Mouse (Mus musculus) macrophage (primary cell): Measurements from ENCODE around the gene Gm7347. TPM values are rescaled to one million over a fixed set of nuclear protein-coding genes. Genes with fewer than 3 reads are reported as not detected.
"Not testable (repeated sequence)": the region's sequence is repeated elsewhere in the genome, so short reads cannot be mapped to it uniquely, and the experiment has no call there.

Experiments used
- H3K27ac ChIP-seq: fragments of 350-480 bp; formaldehyde crosslinking; 2 replicates; pipeline ENCODE4 v1.9.0; 2021
- H3K36me3 ChIP-seq: fragments of 350-480 bp; formaldehyde crosslinking; 2 replicates; pipeline ENCODE4 v1.9.0; 2021; ENCODE audit errors: inconsistent target
- H3K4me3 ChIP-seq: fragments of 350-480 bp; formaldehyde crosslinking; 2 replicates; pipeline ENCODE4 v1.9.0; 2021; ENCODE audit errors: inconsistent target
- H3K79me2 ChIP-seq: fragments of 350-480 bp; formaldehyde crosslinking; 2 replicates; pipeline ENCODE4 v1.9.0; 2021; ENCODE audit errors: inconsistent target
- WGBS: methylation state at CpG from one replicate; pipeline ENCODE4 v1.1.7; 2026; ENCODE audit warnings: inconsistent platforms; ENCODE audit not compliant: missing documents; 5-methylcytosine and 5-hydroxymethylcytosine counted together
- polyA plus RNA-seq: library from polyadenylated mRNA; stranded (reverse); fragments of 250-400 nt; gene quantifications from 3 replicates; pipeline ENCODE4 v1.2.4, GENCODE M21; 2018; ENCODE audit warnings: inconsistent platforms
- total RNA-seq, 78 experiments: library from RNA; depleted of rRNA; stranded (reverse); fragments of 250-400 nt; gene quantifications; 1 replicate in 9 of 78; 2 replicates in 24 of 78; 3 replicates in 43 of 78; 4 replicates in 2 of 78; pipeline ENCODE4 v1.2.4; 2018; ENCODE audit warnings: inconsistent platforms in 56 of 78

Gm7347 gene
- total RNA-seq (2018; cell fraction: chromatin; rRNA removed): not detected
- not detected for total RNA-seq (2018; cell fraction: cytosol; rRNA removed)
- total RNA-seq (2018; cell fraction: nucleus; rRNA removed): not detected
- polyA plus RNA-seq: not detected in 3 replicates

- H3K4me3 ChIP-seq, H3K36me3 ChIP-seq, H3K27ac ChIP-seq, H3K79me2 ChIP-seq: not testable (repeated sequence)
- no CpG with 5 or more reads among the region's 2 CpGs for WGBS
Observed at GRCm38 (mm10) chr5:26058481-26058880, at the start of gene Gm7347. Gm7347 (minus strand) TSS chr5:26058581.

- not testable (repeated sequence) for H3K36me3 ChIP-seq, H3K4me3 ChIP-seq, H3K27ac ChIP-seq, H3K79me2 ChIP-seq
- no CpG with 5 or more reads among the region's 3 CpGs for whole genome bisulfite sequencing
Observed at GRCm38 (mm10) chr5:26105262-26105661, 46.9 kb upstream of the Gm7347 start, which contains the start of gene 5031410I06Rik. 5031410I06Rik (minus strand) TSS chr5:26105362.

GRCm38 (mm10) chr5:26089191-26089590, 30.8 kb upstream of the Gm7347 start, which contains the start of gene Gm10471:
Gm10471 (minus strand) TSS chr5:26089291.
- not testable (repeated sequence) for H3K79me2 ChIP-seq, H3K27ac ChIP-seq, H3K36me3 ChIP-seq, H3K4me3 ChIP-seq
- no CpG with 5 or more reads among the region's 1 CpGs for WGBS

GRCm38 (mm10) chr5:26079023-26079422, 20.6 kb upstream of the Gm7347 start:
- H3K36me3 ChIP-seq, H3K4me3 ChIP-seq, H3K27ac ChIP-seq, H3K79me2 ChIP-seq: not testable (repeated sequence)

GRCm38 (mm10) chr5:26070716-26071115, 12.3 kb upstream of the Gm7347 start:
- WGBS: 85% methylated on average over 24 of the region's 24 CpGs

GRCm38 (mm10) chr5:26039458-26039857, 18.9 kb downstream of the Gm7347 start, which contains the start of gene Speer4a:
Speer4a (minus strand) TSS chr5:26039558.
- not testable (repeated sequence) for H3K4me3 ChIP-seq, H3K27ac ChIP-seq, H3K36me3 ChIP-seq, H3K79me2 ChIP-seq
- WGBS: 58% methylated on average over 2 of the region's 2 CpGs

More at GRCm38 (mm10) chr5:26070716-26071115, 12.3 kb upstream of the Gm7347 start:
- no peak overlapping the region for H3K4me3 ChIP-seq
- no peaks in the 10 kb centered on the region for H3K79me2 ChIP-seq
- no peak overlapping the region for H3K27ac ChIP-seq
- H3K36me3 ChIP-seq: no peaks in the 10 kb centered on the region

- no CpG with 5 or more reads among the region's 3 CpGs for WGBS
- not testable (repeated sequence) for H3K79me2 ChIP-seq
Observed at GRCm38 (mm10) chr5:26022816-26023215, 35.6 kb downstream of the Gm7347 start, which contains the start of gene Gm5862. Gm5862 (minus strand) TSS chr5:26022916.

GRCm38 (mm10) chr5:26007697-26008096, 50.7 kb downstream of the Gm7347 start:
- not testable (repeated sequence) for H3K4me3 ChIP-seq, H3K27ac ChIP-seq, H3K79me2 ChIP-seq, H3K36me3 ChIP-seq
- WGBS: 48% methylated on average over 3 of the region's 7 CpGs

More at GRCm38 (mm10) chr5:26022816-26023215, 35.6 kb downstream of the Gm7347 start, which contains the start of gene Gm5862:
- H3K36me3 ChIP-seq, H3K4me3 ChIP-seq, H3K27ac ChIP-seq: not testable (repeated sequence)

- 26% methylated on average over 37 of the region's 45 CpGs for WGBS
- not testable (repeated sequence) for H3K79me2 ChIP-seq, H3K27ac ChIP-seq, H3K36me3 ChIP-seq, H3K4me3 ChIP-seq
Observed at GRCm38 (mm10) chr5:26006937-26007695, 51.3 kb downstream of the Gm7347 start.

- not testable (repeated sequence) for H3K36me3 ChIP-seq, H3K79me2 ChIP-seq, H3K27ac ChIP-seq, H3K4me3 ChIP-seq
- no CpG with 5 or more reads among the region's 2 CpGs for WGBS
Observed at GRCm38 (mm10) chr5:26004698-26005097, 53.7 kb downstream of the Gm7347 start, which contains the start of gene Gm1979. Gm1979 (minus strand) TSS chr5:26004798.

Other genes with a start within 250 kb of the Gm7347 start
- not detected in 3 replicates for gene Gm21663, start 116.2 kb downstream of the Gm7347 start, polyA plus RNA-seq
- not detected in 3 replicates for gene Gm21671, start 104.2 kb downstream of the Gm7347 start, polyA plus RNA-seq
- not detected in 3 replicates for gene Gm21680, start 85.9 kb downstream of the Gm7347 start, polyA plus RNA-seq
- not detected in 3 replicates for gene Gm21698, start 69.9 kb downstream of the Gm7347 start, polyA plus RNA-seq
- gene Gm1979, start 53.8 kb downstream of the Gm7347 start, polyA plus RNA-seq: not detected in 3 replicates
- gene Gm5862, start 35.7 kb downstream of the Gm7347 start, polyA plus RNA-seq: not detected in 3 replicates
- gene Speer4a, start 19.0 kb downstream of the Gm7347 start, polyA plus RNA-seq: not detected in 3 replicates
- not detected in 3 replicates for gene Gm10471, start 30.7 kb upstream of the Gm7347 start, polyA plus RNA-seq
- not detected in 3 replicates for gene 5031410I06Rik, start 46.8 kb upstream of the Gm7347 start, polyA plus RNA-seq
- gene Gm10220, start 62.8 kb upstream of the Gm7347 start, polyA plus RNA-seq: not detected in 3 replicates
- not detected in 3 replicates for gene Gm7361, start 199.1 kb upstream of the Gm7347 start, polyA plus RNA-seq